Mouse (Mus musculus) ES-E14 (cell line): ENCODE measurements around the gene Itga1. TPM values are rescaled to one million over a fixed set of nuclear protein-coding genes. Genes with fewer than 3 reads are reported as not detected.
A peak's percentile ranks its signal among the peaks of the same experiment; 100 is the strongest.

Source experiments
- DNase-seq: peaks from one replicate; pipeline ENCODE4 v3.0.0-alpha.2; 2013; ENCODE audit warnings: low read depth, low spot score
- H3K27ac ChIP-seq: 2 replicates; pipeline ENCODE4 v1.5.1; 2012; ENCODE audit warnings: low read depth, mild to moderate bottlenecking, low read length, moderate library complexity, mixed read lengths; ENCODE audit not compliant: poor library complexity, insufficient read depth, severe bottlenecking
- H3K36me3 ChIP-seq: 2 replicates; pipeline ENCODE4 v1.6.1; 2012; ENCODE audit warnings: mild to moderate bottlenecking, low read length, moderate library complexity, mixed read lengths; ENCODE audit not compliant: control insufficient read depth, poor library complexity, insufficient read depth, severe bottlenecking
- H3K4me1 ChIP-seq, 2 experiments: fragments of 150-350 bp in 1 of 2; sonication (generic) in 1 of 2; 2 replicates each; pipeline ENCODE4 v1.6.1; 2012; ENCODE audit warnings: low read length in 2 of 2, mild to moderate bottlenecking in 1 of 2, mixed read lengths in 1 of 2; ENCODE audit not compliant: control insufficient read depth in 2 of 2, insufficient read depth in 2 of 2, poor library complexity in 1 of 2
- H3K4me3 ChIP-seq, 2 experiments: fragments of 150-350 bp in 1 of 2; sonication (generic) in 1 of 2; 2 replicates each; pipeline ENCODE4 v1.5.1; 2012; ENCODE audit warnings: low read length in 2 of 2, low read depth in 1 of 2, mild to moderate bottlenecking in 1 of 2, mixed read lengths in 1 of 2; ENCODE audit not compliant: insufficient read depth in 1 of 2, poor library complexity in 1 of 2, severe bottlenecking in 1 of 2
- H3K9ac ChIP-seq: 2 replicates; pipeline ENCODE4 v1.6.1; 2012; ENCODE audit warnings: low read depth, mild to moderate bottlenecking, low read length, mixed read lengths; ENCODE audit not compliant: poor library complexity, insufficient read depth, severe bottlenecking
- H3K9me3 ChIP-seq: fragments of 150-350 bp; sonication (generic); 2 replicates; pipeline ENCODE4 v1.6.1; 2012; ENCODE audit warnings: low read depth, mild to moderate bottlenecking, low read length; ENCODE audit not compliant: control insufficient read depth, insufficient read depth
- CHD2 ChIP-seq: IDR thresholded peaks from 2 replicates; pipeline ENCODE4 v1.6.1; 2014; ENCODE audit warnings: mild to moderate bottlenecking, low read depth, low read length, inconsistent platforms
- HCFC1 ChIP-seq: IDR thresholded peaks from 2 replicates; pipeline ENCODE4 v1.6.1; 2012; ENCODE audit warnings: low read length, inconsistent platforms, borderline replicate concordance; ENCODE audit not compliant: insufficient read depth
- MAFK ChIP-seq: IDR thresholded peaks from 2 replicates; pipeline ENCODE4 v1.6.1; 2014; ENCODE audit warnings: mild to moderate bottlenecking, low read depth, low read length, inconsistent platforms; ENCODE audit not compliant: insufficient read depth
- ZC3H11A ChIP-seq: IDR thresholded peaks from 2 replicates; pipeline ENCODE4 v1.6.1; 2012; ENCODE audit warnings: low read depth, mild to moderate bottlenecking, inconsistent platforms, low read length, borderline replicate concordance
- ZNF384 ChIP-seq: IDR thresholded peaks from 2 replicates; pipeline ENCODE4 v1.6.1; 2012; ENCODE audit warnings: low read depth, low read length, inconsistent platforms
- in situ Hi-C, 2 experiments: fragments of 600-800 bp; cut with MboI; formaldehyde crosslinking; loops; one replicate each; pipeline ENCODE4 v1.15.1; 2025; ENCODE audit warnings: low sequenced_read_pairs in 2 of 2, inconsistent platforms in 1 of 2; ENCODE audit not compliant: unreplicated experiment in 2 of 2
- total RNA-seq: library from RNA; depleted of rRNA; stranded (reverse); fragments of 300-350 nt; gene quantifications from 2 replicates; pipeline ENCODE4 v1.2.3, GENCODE M21; 2012

Gene Itga1
- total RNA-seq, 1 experiment = 2.0 TPM

GRCm38 (mm10) chr13:115096965-115097364, 4.8 kb downstream of the Itga1 start:
- no peaks in the 10 kb centered on the region for H3K9me3 ChIP-seq
- in situ Hi-C loops = no loop called here
- peaks cover 0 to 4% of the 10 kb centered on the region in 2 experiments; a peak in 1 of 4 replicates for H3K4me1 ChIP-seq
- no peak for TF ChIP-seq ZNF384
- TF ChIP-seq HCFC1 = no peak
- TF ChIP-seq ZC3H11A = no peak
- no peak for TF ChIP-seq CHD2
- TF ChIP-seq MAFK = no peak
- DNase-seq = no peak
- no peak overlapping the region for H3K27ac ChIP-seq
- no peak overlapping the region for H3K9ac ChIP-seq
- no peak overlapping the region for H3K4me3 ChIP-seq
- no peaks in the 10 kb centered on the region for H3K36me3 ChIP-seq

- no peak overlapping the region for H3K27ac ChIP-seq
- H3K4me3 ChIP-seq = no peak overlapping the region
- H3K36me3 ChIP-seq = no peaks in the 10 kb centered on the region
- no peaks in the 10 kb centered on the region for H3K9me3 ChIP-seq
- DNase-seq = no peak
- H3K4me1 ChIP-seq = peaks cover 0 to 6% of the 10 kb centered on the region in 2 experiments; a peak in 1 of 4 replicates
- TF ChIP-seq ZNF384 (no peak), CHD2 (no peak), HCFC1 (no peak), MAFK (no peak), ZC3H11A (no peak)
- in situ Hi-C loops = no loop called here
- H3K9ac ChIP-seq = no peak overlapping the region
Measured at GRCm38 (mm10) chr13:115096216-115096615, 5.5 kb downstream of the Itga1 start.

DNA sequence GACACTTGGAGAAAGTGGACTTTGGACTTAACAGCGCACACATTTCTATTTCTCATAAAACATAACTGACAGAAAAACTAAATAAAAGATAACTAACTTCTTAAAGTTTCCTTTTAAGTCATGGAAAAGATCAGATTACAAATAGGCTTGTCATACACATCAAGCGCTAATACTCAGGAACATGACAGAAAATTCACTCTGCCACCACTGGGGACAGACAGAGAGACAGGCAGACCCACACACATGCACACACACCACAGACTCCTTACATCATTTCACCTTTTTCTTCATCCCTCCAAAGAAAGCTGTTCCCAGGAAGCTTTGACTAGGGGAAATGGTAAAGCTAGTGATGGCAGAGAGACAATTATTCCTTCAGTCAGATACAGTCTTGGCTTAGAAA, 6.4 kb downstream of the Itga1 start:
- Histone ChIP-seq H3K9ac (no peak overlapping the region), H3K36me3 (no peaks in the 10 kb centered on the region), H3K27ac (no peak overlapping the region), H3K9me3 (no peaks in the 10 kb centered on the region), H3K4me3 (no peak overlapping the region), H3K4me1 (peaks cover 0 to 8% of the 10 kb centered on the region in 2 experiments; a peak in 1 of 4 replicates)
- in situ Hi-C loops = no loop called here
- no peak for TF ChIP-seq CHD2
- no peak for TF ChIP-seq ZNF384
- no peak for TF ChIP-seq HCFC1
- TF ChIP-seq ZC3H11A = no peak
- no peak for TF ChIP-seq MAFK
- DNase-seq = no peak

DNA sequence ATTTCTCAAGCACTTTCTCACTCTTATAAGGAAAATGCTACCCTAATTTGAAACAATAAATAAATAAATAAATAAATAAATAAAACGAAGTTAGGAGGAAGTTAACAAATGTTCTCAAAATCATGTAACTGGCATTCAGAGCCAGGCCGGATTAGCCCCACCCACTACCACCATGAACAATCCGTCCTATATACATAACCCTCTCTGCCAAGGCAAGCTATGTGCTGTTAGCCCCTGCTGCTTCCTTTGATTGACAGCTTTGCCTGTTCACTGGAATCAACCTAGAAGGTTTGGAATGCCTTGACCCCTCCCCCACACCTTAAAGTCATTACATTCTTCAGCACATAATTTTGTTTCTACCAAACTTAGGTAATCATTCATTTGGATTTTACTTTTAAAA, 10.3 kb downstream of the Itga1 start:
- Histone ChIP-seq H3K4me1 (peaks cover 0 to 14% of the 10 kb centered on the region in 2 experiments; a peak in 1 of 4 replicates), H3K36me3 (peaks cover 9% of the 10 kb centered on the region), H3K27ac (no peak overlapping the region), H3K9me3 (no peaks in the 10 kb centered on the region), H3K4me3 (no peak overlapping the region), H3K9ac (no peak overlapping the region)
- DNase-seq = no peak
- TF ChIP-seq CHD2 = no peak
- TF ChIP-seq HCFC1 = no peak
- no peak for TF ChIP-seq MAFK
- no peak for TF ChIP-seq ZNF384
- TF ChIP-seq ZC3H11A = no peak
- in situ Hi-C loops = no loop called here

DNA sequence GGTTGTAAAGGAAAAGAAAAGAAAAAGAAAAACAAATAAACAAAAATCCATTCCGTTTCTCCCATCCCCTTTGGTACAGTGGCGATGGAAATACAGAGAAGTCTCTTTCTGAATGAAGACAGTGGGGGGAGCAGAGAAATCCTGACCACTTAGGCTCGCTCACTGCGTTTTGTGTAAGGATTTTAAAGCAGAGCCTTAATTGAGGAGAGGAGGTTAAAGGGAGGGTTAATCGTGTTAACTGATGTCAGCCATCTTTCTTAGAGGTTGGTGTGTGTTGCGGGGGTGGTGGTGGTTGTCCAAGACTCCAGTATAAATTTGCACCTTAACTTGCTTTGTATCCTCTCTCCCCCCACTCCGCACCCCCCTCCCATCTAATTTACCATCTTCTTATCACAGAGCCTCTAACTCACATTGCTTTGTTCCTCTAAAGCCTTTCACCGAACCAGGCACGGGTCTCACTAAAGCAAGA, 10.8 kb downstream of the Itga1 start:
- DNase-seq = no peak
- Histone ChIP-seq H3K9me3 (no peaks in the 10 kb centered on the region), H3K27ac (no peak overlapping the region; the same call in 1 of the 2 replicates), H3K9ac (no peak overlapping the region), H3K4me3 (peak overlapping the region in 1 of 2 experiments; percentile 70; a peak in 3 of 4 replicates), H3K36me3 (peaks cover 10% of the 10 kb centered on the region), H3K4me1 (peaks cover 0 to 12% of the 10 kb centered on the region in 2 experiments; a peak in 1 of 4 replicates)
- in situ Hi-C loops = no loop called here
- TF ChIP-seq CHD2 = no peak
